Mouse (Mus musculus): ENCODE measurements at regions not wholly inside any gene's neighbourhood (a gene's known extent, or its start where the extent isn't known, plus 50 kb on each side); places are given as distances from the start of the nearest gene placed in this dataset.

- TF ChIP-seq CTCF (IDR thresholded peaks at IDR 0.05; ENCODE audit: insufficient read depth, low read depth, low read length) (no peak), POLR2A (IDR thresholded peaks at IDR 0.05; ENCODE audit: insufficient read depth, low read depth, low read length) (no peak)
These were observed 229.8 kb downstream of the Gm10295 start for GRCm38 (mm10) chr7:71121453-71121852.
